Mouse (Mus musculus) lung, postnatal 0 days (tissue): Measurements from ENCODE around the gene Gm20219. TPM values are rescaled to one million over a fixed set of nuclear protein-coding genes. Genes with fewer than 3 reads are reported as not detected.

Experiments used
- ATAC-seq: fragments of 200-750 bp; cut with Nextera tagmentation; 2 replicates; pipeline ENCODE4 v1.8.0; 2017; ENCODE audit warnings: moderate library complexity
- DNase-seq: peaks from one replicate; pipeline ENCODE4 v3.0.0-alpha.2; 2016; ENCODE audit warnings: low spot score
- H3K27ac ChIP-seq: fragments of 300-500 bp; sonication (generic); 2 replicates; pipeline ENCODE4 v1.5.1; 2014; ENCODE audit warnings: antibody characterized with exemption, mild to moderate bottlenecking, low read length, mixed read lengths
- H3K27me3 ChIP-seq: fragments of 300-500 bp; sonication (generic); replicated peaks from 2 replicates; pipeline ENCODE4 v1.6.1; 2014; ENCODE audit warnings: low read length, mixed read lengths; ENCODE audit not compliant: insufficient read depth
- H3K36me3 ChIP-seq: fragments of 300-500 bp; sonication (generic); 2 replicates; pipeline ENCODE4 v1.6.1; 2014; ENCODE audit warnings: low read length, mixed read lengths; ENCODE audit not compliant: insufficient read depth
- H3K4me1 ChIP-seq: fragments of 300-500 bp; sonication (generic); 2 replicates; pipeline ENCODE4 v1.6.1; 2014; ENCODE audit warnings: antibody characterized with exemption, low read depth, low read length, mixed read lengths; ENCODE audit not compliant: insufficient read depth
- H3K4me2 ChIP-seq: fragments of 300-500 bp; sonication (generic); replicated peaks from 2 replicates; pipeline ENCODE4 v1.6.1; 2014; ENCODE audit warnings: low read depth, mild to moderate bottlenecking, low read length, moderate library complexity, mixed read lengths
- H3K4me3 ChIP-seq: fragments of 300-500 bp; sonication (generic); 2 replicates; pipeline ENCODE4 v1.5.1; 2014; ENCODE audit warnings: low read depth, low read length
- H3K9ac ChIP-seq: fragments of 300-500 bp; sonication (generic); replicated peaks from 2 replicates; pipeline ENCODE4 v1.6.1; 2014; ENCODE audit warnings: low read depth, mild to moderate bottlenecking
- H3K9me3 ChIP-seq: fragments of 300-500 bp; sonication (generic); 2 replicates; pipeline ENCODE4 v1.6.1; 2016; ENCODE audit warnings: low read length, mixed read lengths
- CTCF ChIP-seq: IDR thresholded peaks from 2 replicates; pipeline ENCODE4 v1.5.1; 2016; ENCODE audit warnings: antibody characterized with exemption, mild to moderate bottlenecking
- EP300 ChIP-seq: IDR thresholded peaks from 2 replicates; pipeline ENCODE4 v1.6.1; 2016; ENCODE audit warnings: antibody characterized with exemption, mild to moderate bottlenecking, control low read depth
- WGBS: fragments of 180-500 bp; shearing (Covaris S2); extraction: QIAGEN DNeasy Blood & Tissue Kit; methylation state at CpG from one replicate; pipeline ENCODE4 v1.1.7; 2014; 5-methylcytosine and 5-hydroxymethylcytosine counted together
- polyA plus RNA-seq: library from polyadenylated mRNA; unstranded; fragments of >200 nt; fragmentation: Nextera tagmentation; extraction: Ambion mirVana; gene quantifications from 2 replicates; pipeline ENCODE4 v1.2.1, GENCODE M21; 2015

Gene Gm20219
- polyA plus RNA-seq, 1 experiment from 2014 or later, result 3.5 TPM

GRCm38 (mm10) chr17:56522744-56523143 lies 31.4 kb downstream of the Gm20219 start:
- DNase-seq (no peak), ATAC-seq (no peak)
- no peaks in the 10 kb centered on the region for H3K4me1 ChIP-seq
- 19% methylated on average over 1 of the region's 1 CpGs for WGBS
- no peak overlapping the region for H3K9ac ChIP-seq
- no peak overlapping the region for H3K4me3 ChIP-seq
- no peaks in the 10 kb centered on the region for H3K36me3 ChIP-seq
- TF ChIP-seq EP300, result no peak
- no peak overlapping the region for H3K27ac ChIP-seq
- no peaks in the 10 kb centered on the region for H3K27me3 ChIP-seq
- no peaks in the 10 kb centered on the region for H3K9me3 ChIP-seq
- H3K4me2 ChIP-seq, result no peak overlapping the region

DNA sequence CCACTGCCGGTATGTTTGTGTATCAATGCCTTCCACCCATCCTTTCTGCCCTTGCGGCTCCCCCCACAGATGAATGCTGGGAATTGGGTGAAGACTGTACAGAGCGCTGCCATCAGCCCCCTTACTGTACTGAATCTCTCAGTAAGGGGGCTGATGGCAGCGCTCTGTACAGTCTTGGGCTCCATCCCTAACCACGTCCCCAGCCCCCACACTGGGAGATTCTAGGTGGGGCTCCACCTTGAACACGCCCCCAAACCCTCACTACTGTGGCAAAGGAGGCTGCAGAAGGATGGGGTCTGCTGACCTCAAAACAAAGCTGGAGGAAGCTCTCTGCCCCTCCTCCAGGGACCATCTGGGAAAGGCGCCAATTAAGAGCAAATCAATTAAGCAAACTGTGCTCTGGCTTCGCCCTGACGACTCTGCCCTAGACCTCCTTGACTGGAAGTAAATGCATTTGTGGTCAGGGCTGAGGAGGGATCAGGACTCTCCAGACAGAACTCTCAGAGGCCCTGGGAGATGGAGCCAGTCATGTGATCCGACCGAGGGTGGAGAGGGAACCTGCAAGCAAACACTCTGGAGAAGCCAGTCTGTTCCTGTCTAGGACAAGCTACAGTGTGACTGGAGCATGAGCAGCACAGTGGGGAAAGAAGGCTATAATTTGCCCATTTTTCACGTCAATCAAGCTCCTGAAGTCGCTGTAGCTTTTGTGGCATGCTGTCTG lies 38.3 kb downstream of the Gm20219 start:
- DNase-seq (peak; percentile 40), ATAC-seq (peak; percentile 81)
- WGBS, result 15% methylated on average over 13 of the region's 13 CpGs
- Histone ChIP-seq H3K27ac (no peak overlapping the region), H3K4me3 (no peak overlapping the region), H3K27me3 (peaks cover 23% of the 10 kb centered on the region), H3K4me1 (no peaks in the 10 kb centered on the region; the same call in 1 of the 2 replicates), H3K36me3 (no peaks in the 10 kb centered on the region), H3K9me3 (no peaks in the 10 kb centered on the region), H3K9ac (no peak overlapping the region), H3K4me2 (no peak overlapping the region)
- TF ChIP-seq CTCF, result no peak
- no peak for TF ChIP-seq EP300

DNA sequence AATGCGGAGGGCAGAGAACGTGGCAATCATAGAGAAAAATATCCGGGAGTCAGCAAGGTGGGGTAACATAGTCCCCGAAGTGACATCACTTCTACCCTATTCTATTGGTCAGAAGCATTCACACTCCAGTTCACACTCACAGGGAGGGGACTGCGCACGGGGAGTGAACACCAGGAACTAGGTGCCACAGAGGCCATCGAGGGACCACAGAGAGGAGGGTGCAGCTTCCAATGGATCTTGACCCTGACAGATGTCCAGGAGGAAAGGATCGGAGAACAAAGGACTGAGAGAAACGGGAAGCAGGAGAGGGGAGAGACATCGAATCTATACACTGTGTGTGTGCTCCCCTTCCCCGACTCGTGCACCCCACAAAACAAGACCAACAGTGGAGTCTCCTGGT lies 39.3 kb downstream of the Gm20219 start:
- ATAC-seq (no peak), DNase-seq (no peak)
- no peaks in the 10 kb centered on the region for H3K9me3 ChIP-seq
- peaks cover 33% of the 10 kb centered on the region for H3K27me3 ChIP-seq
- H3K4me3 ChIP-seq, result no peak overlapping the region
- WGBS, result 43% methylated on average over 12 of the region's 12 CpGs
- H3K4me1 ChIP-seq, result no peaks in the 10 kb centered on the region; the same call in 1 of the 2 replicates
- no peak overlapping the region for H3K27ac ChIP-seq
- no peak overlapping the region for H3K9ac ChIP-seq
- H3K36me3 ChIP-seq, result no peaks in the 10 kb centered on the region
- no peak for TF ChIP-seq EP300
- TF ChIP-seq CTCF, result no peak
- no peak overlapping the region for H3K4me2 ChIP-seq

- Histone ChIP-seq H3K27me3 (peaks cover 35% of the 10 kb centered on the region), H3K4me2 (no peak overlapping the region), H3K4me3 (no peak overlapping the region), H3K9me3 (no peaks in the 10 kb centered on the region), H3K9ac (no peak overlapping the region), H3K4me1 (no peaks in the 10 kb centered on the region; the same call in 1 of the 2 replicates), H3K27ac (no peak overlapping the region), H3K36me3 (no peaks in the 10 kb centered on the region)
- ATAC-seq (no peak), DNase-seq (no peak)
- TF ChIP-seq EP300 (no peak), CTCF (no peak)
Observed at GRCm38 (mm10) chr17:56514330-56514729, 39.9 kb downstream of the Gm20219 start.

- ATAC-seq (no peak), DNase-seq (no peak)
- Histone ChIP-seq H3K9ac (no peak within 1 kb of the TSS), H3K27me3 (peaks cover 35% of the 10 kb centered on the region), H3K4me2 (peak within 1 kb of the TSS; percentile 25; the same call in 1 of the 2 replicates), H3K4me3 (peak within 1 kb of the TSS; percentile 14; the same call in 1 of the 2 replicates), H3K27ac (no peak within 1 kb of the TSS), H3K36me3 (no peaks in the 10 kb centered on the region), H3K9me3 (no peaks in the 10 kb centered on the region), H3K4me1 (peaks cover 2% of the 10 kb centered on the region; the same call in 1 of the 2 replicates)
- 58% methylated on average over 22 of the region's 22 CpGs for WGBS
- TF ChIP-seq CTCF (no peak), EP300 (no peak)
Observed at GRCm38 (mm10) chr17:56512310-56512709, 41.9 kb downstream of the Gm20219 start, which contains the start of gene Znrf4. TSS of gene Znrf4 (minus strand) at chr17:56512431.

GRCm38 (mm10) chr17:56511707-56512090 lies 42.5 kb downstream of the Gm20219 start:
- no peaks in the 10 kb centered on the region for H3K36me3 ChIP-seq

More at GRCm38 (mm10) chr17:56511707-56512090, 42.5 kb downstream of the Gm20219 start:
- Histone ChIP-seq H3K4me3 (no peak overlapping the region), H3K4me1 (peaks cover 2% of the 10 kb centered on the region; the same call in 1 of the 2 replicates), H3K4me2 (no peak overlapping the region), H3K27me3 (peaks cover 35% of the 10 kb centered on the region), H3K9me3 (no peaks in the 10 kb centered on the region), H3K9ac (no peak overlapping the region), H3K27ac (no peak overlapping the region)
- 27% methylated on average over 27 of the region's 29 CpGs for WGBS
- no peak for DNase-seq
- ATAC-seq, result no peak
- TF ChIP-seq EP300 (no peak), CTCF (no peak)
